Mouse (Mus musculus): ENCODE results near the gene Cfap126. TPM values are rescaled to one million over a fixed set of nuclear protein-coding genes. Genes with fewer than 3 reads are reported as not detected.
A peak's percentile ranks its signal among the peaks of the same experiment; 100 is the strongest.

Cfap126 gene
- total and polyA plus RNA-seq, 3 experiments: 0.69 to 3.5 TPM; not detected in 1

DNA sequence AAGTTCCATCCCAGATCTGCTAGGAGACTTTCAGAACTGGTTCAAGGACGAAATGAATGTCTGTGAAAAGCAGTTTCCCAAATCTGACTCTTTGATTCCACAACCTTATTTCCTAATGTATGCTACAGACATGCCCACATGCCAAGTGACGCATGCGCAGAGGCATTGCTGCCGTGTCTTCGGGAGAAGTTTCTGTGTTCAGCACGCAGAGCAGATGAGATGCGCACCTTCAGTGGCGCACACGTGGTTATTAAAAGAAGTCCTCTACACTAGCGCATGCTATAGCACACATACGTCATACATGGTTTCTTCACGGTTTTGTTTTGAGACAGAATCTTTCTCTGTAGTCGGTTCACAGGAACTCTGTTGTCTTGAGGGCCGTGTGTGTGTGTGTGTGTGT lies 5.7 kb downstream of the Cfap126 start (continued):
- TF ChIP-seq MXI1 (IDR thresholded peaks at IDR 0.05; ENCODE audit: low read depth, low read length) (no peak), RAD21 (IDR thresholded peaks at IDR 0.05; ENCODE audit: low read depth, low read length) (no peak)

DNA sequence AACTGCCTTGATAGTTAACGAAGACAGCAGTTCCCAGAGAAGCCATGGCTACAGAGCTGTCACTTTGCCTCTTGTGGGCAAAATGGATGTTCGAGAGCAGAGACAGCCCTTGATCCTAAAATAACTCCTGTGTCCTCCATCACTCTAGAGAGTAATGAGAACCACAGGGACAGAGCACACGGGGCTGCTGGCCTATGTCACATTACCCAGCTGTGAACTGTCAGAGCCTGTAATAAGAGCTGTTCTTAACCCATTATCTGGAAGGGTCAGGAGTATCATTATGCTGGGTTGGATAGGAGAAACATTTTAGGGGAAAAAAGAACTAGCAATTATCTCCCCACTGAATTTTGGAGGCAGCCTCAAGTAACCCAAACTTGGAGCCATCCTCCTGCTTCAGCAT lies 7.2 kb downstream of the Cfap126 start:
- no peak for DNase-seq (ENCODE audit: low read depth, low spot score)
- Histone ChIP-seq H3K27ac (ENCODE audit: control insufficient read depth, low read depth, low read length) (no peak overlapping the region), H3K9me3 (replicated peaks; ENCODE audit: insufficient read depth, low read length) (no peaks in the 10 kb centered on the region), H3K9ac (ENCODE audit: control insufficient read depth, low read depth, low read length, poor library complexity, severe bottlenecking) (no peak overlapping the region), H3K27me3 (ENCODE audit: control insufficient read depth in 1 of 2, insufficient read depth in 2 of 2, low read length in 2 of 2) (no peaks in the 10 kb centered on the region), H3K79me2 (ENCODE audit: control insufficient read depth, insufficient read depth, low read length, poor library complexity) (no peaks in the 10 kb centered on the region), H3K36me3 (ENCODE audit: control insufficient read depth in 1 of 2, insufficient read depth in 2 of 2, low read length in 2 of 2) (peaks cover 0 to 8% of the 10 kb centered on the region in 2 experiments; a peak in 2 of 4 replicates), H3K4me1 (ENCODE audit: control insufficient read depth in 1 of 2, insufficient read depth in 2 of 2, low read length in 2 of 2) (peaks cover 5 to 6% of the 10 kb centered on the region in 2 experiments; a peak in 3 of 4 replicates), H3K4me3 (ENCODE audit: control insufficient read depth in 1 of 2, insufficient read depth in 1 of 2, low read depth in 2 of 2, low read length in 2 of 2) (no peak overlapping the region)
- no peak for TF ChIP-seq MAZ (IDR thresholded peaks at IDR 0.05; ENCODE audit: low read depth, low read length)
- no peak for TF ChIP-seq HCFC1 (IDR thresholded peaks at IDR 0.05; ENCODE audit: low read depth, low read length)
- TF ChIP-seq TBP (IDR thresholded peaks at IDR 0.05; ENCODE audit: low read depth, low read length): no peak
- no peak for TF ChIP-seq GABPA (IDR thresholded peaks at IDR 0.05; ENCODE audit: low read depth, low read length)
- no peak for TF ChIP-seq USF2 (IDR thresholded peaks at IDR 0.05; ENCODE audit: borderline replicate concordance in 1 of 2, insufficient read depth in 1 of 2, low read depth in 1 of 2, low read length in 2 of 2)
- TF ChIP-seq MYB (IDR thresholded peaks at IDR 0.05; ENCODE audit: low read depth, low read length): no peak
- no peak for TF ChIP-seq ETS1 (IDR thresholded peaks at IDR 0.05; ENCODE audit: low read depth, low read length)
- TF ChIP-seq GATA1 (IDR thresholded peaks at IDR 0.05; ENCODE audit: low read depth, low read length): no peak

DNA sequence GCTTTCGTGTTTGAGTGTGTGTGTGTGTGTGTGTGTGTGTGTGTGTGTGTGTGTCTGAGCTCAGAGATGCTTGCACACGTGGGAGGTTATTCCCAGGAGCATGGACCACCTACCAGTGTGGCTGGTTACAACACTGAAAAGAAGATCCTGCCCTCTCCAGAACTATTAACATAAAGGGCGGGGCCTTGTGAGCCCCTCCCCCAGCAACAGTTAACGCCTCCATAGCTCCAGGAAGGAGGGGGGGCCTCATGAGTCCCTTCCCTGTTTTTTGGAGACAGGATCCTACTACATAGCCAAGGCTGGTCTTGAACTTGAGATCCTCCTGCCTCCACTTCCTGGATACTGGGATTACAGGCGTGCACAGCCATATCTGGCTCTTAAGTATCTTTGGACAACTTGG lies 8.1 kb downstream of the Cfap126 start:
- H3K9ac ChIP-seq (ENCODE audit: control insufficient read depth, low read depth, low read length, poor library complexity, severe bottlenecking): no peak overlapping the region

More for the DNA sequence above, 8.1 kb downstream of the Cfap126 start:
- no peaks in the 10 kb centered on the region for H3K27me3 ChIP-seq (ENCODE audit: control insufficient read depth in 1 of 2, insufficient read depth in 2 of 2, low read length in 2 of 2)
- H3K27ac ChIP-seq (ENCODE audit: control insufficient read depth, low read depth, low read length): no peak overlapping the region
- H3K79me2 ChIP-seq (ENCODE audit: control insufficient read depth, insufficient read depth, low read length, poor library complexity): no peaks in the 10 kb centered on the region
- peaks cover 5% of the 10 kb centered on the region in 2 experiments; a peak in 3 of 4 replicates for H3K4me1 ChIP-seq (ENCODE audit: control insufficient read depth in 1 of 2, insufficient read depth in 2 of 2, low read length in 2 of 2)
- peak; percentile 23 for DNase-seq (ENCODE audit: low read depth, low spot score)
- H3K36me3 ChIP-seq (ENCODE audit: control insufficient read depth in 1 of 2, insufficient read depth in 2 of 2, low read length in 2 of 2): peaks cover 0 to 6% of the 10 kb centered on the region in 2 experiments; a peak in 1 of 4 replicates
- H3K4me3 ChIP-seq (ENCODE audit: control insufficient read depth in 1 of 2, insufficient read depth in 1 of 2, low read depth in 2 of 2, low read length in 2 of 2): no peak overlapping the region
- no peaks in the 10 kb centered on the region for H3K9me3 ChIP-seq (replicated peaks; ENCODE audit: insufficient read depth, low read length)
- TF ChIP-seq GATA1 (IDR thresholded peaks at IDR 0.05; ENCODE audit: low read depth, low read length) (no peak), RCOR1 (IDR thresholded peaks at IDR 0.05; ENCODE audit: low read depth, low read length) (no peak), TBP (IDR thresholded peaks at IDR 0.05; ENCODE audit: low read depth, low read length) (no peak), USF2 (IDR thresholded peaks at IDR 0.05; ENCODE audit: borderline replicate concordance in 1 of 2, insufficient read depth in 1 of 2, low read depth in 1 of 2, low read length in 2 of 2) (no peak), MYB (IDR thresholded peaks at IDR 0.05; ENCODE audit: low read depth, low read length) (no peak), UBTF (IDR thresholded peaks at IDR 0.05; ENCODE audit: borderline replicate concordance, insufficient read depth, low read depth, low read length) (no peak), E2F4 (IDR thresholded peaks at IDR 0.05; ENCODE audit: borderline replicate concordance, low read depth, low read length) (no peak), BHLHE40 (IDR thresholded peaks at IDR 0.05; ENCODE audit: borderline replicate concordance, low read depth, low read length) (no peak), MXI1 (IDR thresholded peaks at IDR 0.05; ENCODE audit: low read depth, low read length) (no peak), SIN3A (IDR thresholded peaks at IDR 0.05; ENCODE audit: low read length) (no peak), RAD21 (IDR thresholded peaks at IDR 0.05; ENCODE audit: low read depth, low read length) (no peak), CTCF (IDR thresholded peaks at IDR 0.05 in 2 of 3, conservative IDR thresholded peaks at IDR 0.05 in 1 of 3; ENCODE audit: control insufficient read depth in 1 of 3, insufficient read depth in 1 of 3, low read depth in 2 of 3, low read length in 3 of 3, poor library complexity in 1 of 3, severe bottlenecking in 1 of 3) (no peak), POLR2AphosphoS2 (IDR thresholded peaks at IDR 0.05; ENCODE audit: low read length) (no peak), USF1 (IDR thresholded peaks at IDR 0.05; ENCODE audit: low read depth, low read length) (no peak), POLR2A (IDR thresholded peaks at IDR 0.05; ENCODE audit: control insufficient read depth in 1 of 2, insufficient read depth in 1 of 2, low read depth in 1 of 2, low read length in 2 of 2, poor library complexity in 1 of 2) (no peak), CHD2 (IDR thresholded peaks at IDR 0.05; ENCODE audit: low read length) (no peak), GABPA (IDR thresholded peaks at IDR 0.05; ENCODE audit: low read depth, low read length) (no peak), MAFK (IDR thresholded peaks at IDR 0.05; ENCODE audit: borderline replicate concordance, low read depth, low read length) (no peak)

Data from MEL (cell line).